Mouse (Mus musculus) kidney, adult 10 weeks (tissue): ENCODE measurements around the gene Dpy30. TPM values are rescaled to one million over a fixed set of nuclear protein-coding genes. Genes with fewer than 3 reads are reported as not detected.

ENCODE experiments used
- polyA plus RNA-seq: library from polyadenylated mRNA; stranded (reverse); fragments of 350-450 nt; fragmentation: Illumina TruSeq; extraction: RNeasy Lipid Tissue Mini Kit (QIAGEN cat#74804); gene quantifications from one replicate; pipeline ENCODE4 v1.2.3, GENCODE M21; 2014; ENCODE audit warnings: low read depth, low replicate concordance

Dpy30 gene
- polyA plus RNA-seq: 157 TPM

DNA sequence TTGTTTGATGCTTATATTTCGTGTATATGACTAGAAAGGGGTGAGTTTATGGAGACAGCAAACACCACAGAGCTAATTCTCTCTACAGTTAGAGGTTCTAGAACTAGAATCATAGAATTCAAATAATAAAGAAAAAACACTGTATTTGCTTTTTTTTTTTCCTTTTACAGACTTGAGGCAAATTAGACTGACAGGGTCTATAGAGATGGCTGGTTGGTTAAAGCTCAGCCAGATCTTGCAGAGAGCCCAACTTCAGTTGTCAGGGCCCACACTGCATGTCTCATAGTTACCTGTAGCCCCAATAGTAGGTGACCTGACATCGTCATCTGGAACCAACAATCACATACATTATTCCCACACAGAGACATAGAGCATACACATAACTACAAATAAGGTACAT, at the start of gene Dpy30:
TSS of gene Dpy30 (minus strand) at position 101 of the 400 bp plus-strand sequence.

DNA sequence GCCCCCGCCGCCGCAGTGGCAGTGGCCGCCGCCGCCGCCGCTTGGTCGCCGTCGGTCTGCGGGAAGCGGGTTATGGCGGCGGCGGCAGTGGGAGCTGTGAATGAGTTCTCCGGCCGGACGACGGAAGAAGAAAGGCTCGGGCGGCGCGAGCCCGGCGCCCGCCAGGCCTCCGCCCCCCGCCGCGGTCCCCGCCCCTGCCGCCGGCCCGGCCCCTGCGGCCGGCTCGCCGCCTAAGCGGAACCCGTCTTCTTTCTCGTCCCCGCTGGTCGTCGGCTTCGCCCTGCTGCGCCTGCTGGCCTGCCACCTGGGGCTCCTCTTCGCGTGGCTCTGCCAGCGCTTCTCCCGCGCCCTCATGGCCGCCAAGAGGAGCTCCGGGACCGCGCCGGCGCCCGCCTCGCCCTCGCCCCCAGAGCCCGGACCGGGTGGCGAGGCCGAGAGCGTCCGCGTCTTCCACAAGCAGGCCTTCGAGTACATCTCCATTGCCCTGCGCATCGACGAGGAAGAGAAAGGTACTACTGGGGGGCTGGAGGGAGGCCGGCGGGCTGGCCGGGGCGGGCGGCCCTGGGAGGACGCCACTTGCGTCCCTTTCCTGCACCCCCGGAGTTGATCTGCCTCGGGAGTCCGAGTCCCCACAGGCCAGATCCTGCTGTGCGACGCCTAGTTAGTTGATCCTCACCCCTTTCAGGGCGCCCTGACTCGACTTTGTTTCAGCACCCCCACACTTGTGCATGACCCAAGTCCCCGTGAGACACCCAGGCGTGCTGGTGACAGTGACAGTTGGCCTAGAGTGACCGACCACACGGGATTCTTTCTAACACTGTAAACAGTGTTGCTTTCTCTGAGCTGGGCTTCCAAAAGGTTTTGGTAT, 15.4 kb upstream of the Dpy30 start, which contains the start of gene Spast:
TSS of gene Spast (plus strand) at position 51 of the 868 bp plus-strand sequence.

DNA sequence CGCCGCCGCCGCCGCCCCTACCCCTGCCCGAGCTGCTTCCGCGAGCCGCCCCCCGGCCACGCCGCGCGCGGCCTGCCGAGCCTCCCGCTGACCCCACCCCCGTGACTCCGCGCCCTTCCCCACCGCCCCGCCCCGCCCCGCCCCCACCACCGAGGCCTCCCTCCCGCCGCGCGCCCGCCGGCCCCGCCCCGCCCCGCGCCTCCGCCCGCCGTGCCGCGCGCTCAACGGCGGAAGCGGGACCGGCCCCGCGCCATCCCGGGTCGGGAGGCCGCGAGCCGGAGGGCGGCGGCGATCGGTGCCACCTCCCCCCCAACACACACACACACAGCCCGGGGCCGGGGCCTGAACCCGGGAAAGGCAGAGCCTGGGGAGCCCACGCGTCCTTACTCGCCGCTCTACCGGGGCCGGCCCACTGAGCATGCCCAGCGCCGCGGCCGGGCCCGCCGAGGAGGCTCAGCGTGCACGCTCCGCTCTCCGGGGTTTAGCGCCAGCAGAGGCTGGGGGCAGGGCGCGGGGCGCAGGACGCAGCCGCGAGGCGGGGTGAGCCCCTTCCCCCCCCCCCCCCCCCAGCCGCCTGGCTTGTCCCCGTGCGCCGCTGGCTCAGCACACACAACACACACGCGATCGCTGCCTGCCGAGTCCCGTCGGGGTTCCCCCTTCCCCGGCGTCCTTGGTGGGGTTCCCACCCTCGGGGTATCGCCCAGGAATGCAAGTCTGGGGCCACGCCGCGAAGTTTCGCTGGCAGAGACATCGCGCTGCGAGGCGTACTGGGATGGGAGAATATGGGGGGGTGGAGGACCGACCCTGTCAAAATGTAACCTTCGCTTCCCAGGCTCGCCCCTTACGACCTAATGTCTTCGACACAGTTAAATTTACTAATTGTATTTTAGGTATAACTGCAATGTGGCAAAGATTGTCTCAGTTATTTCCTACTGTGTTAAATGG, 28.4 kb downstream of the Dpy30 start, which contains the start of gene Memo1:
TSS of gene Memo1 (minus strand) at position 496 of the 945 bp plus-strand sequence.

Other genes with a start within 250 kb of the Dpy30 start
- 103 TPM for gene Memo1, start 28.4 kb downstream of the Dpy30 start, polyA plus RNA-seq
- gene Spast, start 15.0 kb upstream of the Dpy30 start, polyA plus RNA-seq: 22.8 TPM
- gene Slc30a6, start 71.7 kb upstream of the Dpy30 start, polyA plus RNA-seq: 21.4 TPM
- gene Nlrc4, start 135.2 kb upstream of the Dpy30 start, polyA plus RNA-seq: 1.1 TPM
- 335 TPM for gene Yipf4, start 165.5 kb upstream of the Dpy30 start, polyA plus RNA-seq
- gene Birc6, start 204.4 kb upstream of the Dpy30 start, polyA plus RNA-seq: 145 TPM